Mouse (Mus musculus): ENCODE measurements around the gene Extl2. TPM values are rescaled to one million over a fixed set of nuclear protein-coding genes. Genes with fewer than 3 reads are reported as not detected.

Extl2 gene
- polyA plus RNA-seq, 1 experiment from 2014 or later: 20.3 TPM

GRCm38 (mm10) chr3:116046000-116046399 is 38.7 kb downstream of the Extl2 start:
- no peak overlapping the region for H3K4me3 ChIP-seq
- H3K9ac ChIP-seq: no peak overlapping the region
- H3K36me3 ChIP-seq: no peaks in the 10 kb centered on the region
- H3K27me3 ChIP-seq: no peaks in the 10 kb centered on the region
- ATAC-seq (ENCODE audit: insufficient number of reproducible peaks, insufficient read depth, low FRiP score, low TSS enrichment): no peak
- no peaks in the 10 kb centered on the region for H3K4me1 ChIP-seq
- WGBS: 82% methylated on average over 2 of the region's 2 CpGs
- no peaks in the 10 kb centered on the region for H3K9me3 ChIP-seq
- no peak overlapping the region for H3K4me2 ChIP-seq (replicated peaks)
- no peak overlapping the region for H3K27ac ChIP-seq

GRCm38 (mm10) chr3:116047034-116047433 is 39.8 kb downstream of the Extl2 start:
- no peak for ATAC-seq (ENCODE audit: insufficient number of reproducible peaks, insufficient read depth, low FRiP score, low TSS enrichment)
- H3K36me3 ChIP-seq: no peaks in the 10 kb centered on the region
- no peaks in the 10 kb centered on the region for H3K9me3 ChIP-seq
- no peak overlapping the region for H3K9ac ChIP-seq
- no peak overlapping the region for H3K4me2 ChIP-seq (replicated peaks)
- 54% methylated on average over 5 of the region's 5 CpGs for WGBS
- H3K27ac ChIP-seq: no peak overlapping the region
- H3K4me1 ChIP-seq: no peaks in the 10 kb centered on the region
- no peaks in the 10 kb centered on the region for H3K27me3 ChIP-seq
- H3K4me3 ChIP-seq: no peak overlapping the region

GRCm38 (mm10) chr3:116057078-116057477 is 49.8 kb downstream of the Extl2 start:
- no peak overlapping the region for H3K9ac ChIP-seq
- no peaks in the 10 kb centered on the region for H3K36me3 ChIP-seq
- no peaks in the 10 kb centered on the region for H3K4me1 ChIP-seq
- H3K4me2 ChIP-seq (replicated peaks): no peak overlapping the region
- ATAC-seq (ENCODE audit: insufficient number of reproducible peaks, insufficient read depth, low FRiP score, low TSS enrichment): no peak
- H3K27ac ChIP-seq: no peak overlapping the region
- no peak overlapping the region for H3K4me3 ChIP-seq
- H3K27me3 ChIP-seq: no peaks in the 10 kb centered on the region
- WGBS: 63% methylated on average over 6 of the region's 6 CpGs
- H3K9me3 ChIP-seq: no peaks in the 10 kb centered on the region

- no peak overlapping the region for H3K27ac ChIP-seq
- no peaks in the 10 kb centered on the region for H3K9me3 ChIP-seq
- H3K27me3 ChIP-seq: no peaks in the 10 kb centered on the region
- H3K36me3 ChIP-seq: no peaks in the 10 kb centered on the region
- no peak overlapping the region for H3K4me3 ChIP-seq
- no peaks in the 10 kb centered on the region for H3K4me1 ChIP-seq
- WGBS: 74% methylated on average over 5 of the region's 5 CpGs
- no peak overlapping the region for H3K4me2 ChIP-seq (replicated peaks)
- H3K9ac ChIP-seq: no peak overlapping the region
- no peak for ATAC-seq (ENCODE audit: insufficient number of reproducible peaks, insufficient read depth, low FRiP score, low TSS enrichment)
These were observed 53.1 kb downstream of the Extl2 start for GRCm38 (mm10) chr3:116060320-116060719.

- Histone ChIP-seq H3K27ac (no peak overlapping the region), H3K4me1 (no peaks in the 10 kb centered on the region), H3K9me3 (no peaks in the 10 kb centered on the region), H3K4me3 (no peak overlapping the region), H3K27me3 (no peaks in the 10 kb centered on the region), H3K36me3 (no peaks in the 10 kb centered on the region), H3K9ac (no peak overlapping the region), H3K4me2 (replicated peaks) (no peak overlapping the region)
- ATAC-seq (ENCODE audit: insufficient number of reproducible peaks, insufficient read depth, low FRiP score, low TSS enrichment): no peak
- WGBS: 90% methylated on average over 2 of the region's 2 CpGs
These were observed 54.9 kb downstream of the Extl2 start for GRCm38 (mm10) chr3:116062141-116062540.

- H3K4me2 ChIP-seq (replicated peaks): no peak overlapping the region
- no peak overlapping the region for H3K9ac ChIP-seq
- WGBS: 79% methylated on average over 2 of the region's 2 CpGs
These were observed 65.3 kb downstream of the Extl2 start for GRCm38 (mm10) chr3:116072584-116072983.

GRCm38 (mm10) chr3:116076739-116077138 is 69.5 kb downstream of the Extl2 start:
- WGBS: 80% methylated on average over 2 of the region's 2 CpGs
- Histone ChIP-seq H3K27ac (no peak overlapping the region), H3K36me3 (no peaks in the 10 kb centered on the region), H3K4me3 (no peak overlapping the region), H3K27me3 (no peaks in the 10 kb centered on the region), H3K4me1 (no peaks in the 10 kb centered on the region), H3K9ac (no peak overlapping the region), H3K9me3 (no peaks in the 10 kb centered on the region), H3K4me2 (replicated peaks) (no peak overlapping the region)
- ATAC-seq (ENCODE audit: insufficient number of reproducible peaks, insufficient read depth, low FRiP score, low TSS enrichment): no peak

More at GRCm38 (mm10) chr3:116072584-116072983, 65.3 kb downstream of the Extl2 start:
- no peak for ATAC-seq (ENCODE audit: insufficient number of reproducible peaks, insufficient read depth, low FRiP score, low TSS enrichment)
- no peak overlapping the region for H3K27ac ChIP-seq
- no peaks in the 10 kb centered on the region for H3K9me3 ChIP-seq
- H3K36me3 ChIP-seq: no peaks in the 10 kb centered on the region
- no peak overlapping the region for H3K4me3 ChIP-seq
- H3K4me1 ChIP-seq: no peaks in the 10 kb centered on the region
- H3K27me3 ChIP-seq: no peaks in the 10 kb centered on the region

- H3K36me3 ChIP-seq: no peaks in the 10 kb centered on the region
- no peaks in the 10 kb centered on the region for H3K4me1 ChIP-seq
- no peaks in the 10 kb centered on the region for H3K9me3 ChIP-seq
- WGBS: 72% methylated on average over 4 of the region's 4 CpGs
- no peak overlapping the region for H3K4me3 ChIP-seq
- no peak for ATAC-seq (ENCODE audit: insufficient number of reproducible peaks, insufficient read depth, low FRiP score, low TSS enrichment)
- no peak overlapping the region for H3K27ac ChIP-seq
- no peak overlapping the region for H3K9ac ChIP-seq
- no peaks in the 10 kb centered on the region for H3K27me3 ChIP-seq
- H3K4me2 ChIP-seq (replicated peaks): no peak overlapping the region
These were observed 71.2 kb downstream of the Extl2 start for GRCm38 (mm10) chr3:116078490-116078889.

Small RNA genes lying within 50 kb of the gene (microRNA-seq; reads per million reads assigned to microRNA genes)
- gene Mir669n: not detected

Other genes with a start within 250 kb of the Extl2 start
- gene Dph5, start 119.6 kb upstream of the Extl2 start, polyA plus RNA-seq (2016; fragmentation: Nextera tagmentation; extraction: Ambion mirVana): 25.1 and 27.5 TPM in 2 replicates
- gene Slc30a7, start 56 bp upstream of the Extl2 start, polyA plus RNA-seq (2016; fragmentation: Nextera tagmentation; extraction: Ambion mirVana): 29.0 and 32.4 TPM in 2 replicates
- 58.8 and 69.4 TPM in 2 replicates for gene Vcam1, start 122.2 kb downstream of the Extl2 start, polyA plus RNA-seq (2016; fragmentation: Nextera tagmentation; extraction: Ambion mirVana)
- gene Gpr88, start 246.0 kb downstream of the Extl2 start, polyA plus RNA-seq (2016; fragmentation: Nextera tagmentation; extraction: Ambion mirVana): 0.91 and 1.2 TPM in 2 replicates

Data from embryonic facial prominence, embryonic 12.5 days (tissue).